Mouse (Mus musculus) spleen, adult 2 months (tissue): ENCODE measurements around the gene Slc16a11.
"Not testable (repeated sequence)": the region's sequence is repeated elsewhere in the genome, so short reads cannot be mapped to it uniquely, and the experiment has no call there.

Experiments
- CTCF ChIP-seq: fragments of 200-500 bp; IDR thresholded peaks from 2 replicates; pipeline ENCODE4 v1.5.1; 2011; ENCODE audit warnings: mild to moderate bottlenecking, inconsistent platforms; ENCODE audit not compliant: insufficient read depth, insufficient read length, insufficient replicate concordance; ENCODE audit errors: extremely low read depth
- POLR2A ChIP-seq: fragments of 200-500 bp; IDR thresholded peaks from 2 replicates; pipeline ENCODE4 v1.6.1; 2011; ENCODE audit warnings: low read depth, low read length, inconsistent platforms

DNA sequence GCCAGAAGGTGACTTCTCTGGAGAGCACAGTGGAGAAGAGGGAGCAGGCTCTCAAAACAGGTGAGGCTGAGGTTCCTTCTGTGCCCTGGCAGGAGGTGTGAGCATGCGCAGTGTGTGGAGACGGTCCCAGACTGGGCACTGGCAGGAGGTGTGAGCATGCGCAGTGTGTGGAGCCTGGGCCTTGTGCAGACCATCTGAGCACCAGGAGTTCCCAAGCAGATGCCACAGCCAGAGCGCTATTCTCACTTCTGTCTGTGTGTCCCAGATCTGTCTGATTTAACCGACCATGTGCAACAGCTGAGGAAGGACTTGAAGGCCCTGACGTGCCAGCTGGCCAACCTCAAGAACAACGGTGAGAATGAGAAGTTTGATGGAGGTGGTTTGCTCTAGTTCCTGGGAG, 43.1 kb upstream of the Slc16a11 start:
- TF ChIP-seq POLR2A, CTCF: not testable (repeated sequence)
